Mouse (Mus musculus): ENCODE measurements around the gene Ptprm. TPM values are rescaled to one million over a fixed set of nuclear protein-coding genes. Genes with fewer than 3 reads are reported as not detected.

The Ptprm gene
- polyA plus RNA-seq, 1 experiment from 2014 or later: 1.4 TPM

DNA sequence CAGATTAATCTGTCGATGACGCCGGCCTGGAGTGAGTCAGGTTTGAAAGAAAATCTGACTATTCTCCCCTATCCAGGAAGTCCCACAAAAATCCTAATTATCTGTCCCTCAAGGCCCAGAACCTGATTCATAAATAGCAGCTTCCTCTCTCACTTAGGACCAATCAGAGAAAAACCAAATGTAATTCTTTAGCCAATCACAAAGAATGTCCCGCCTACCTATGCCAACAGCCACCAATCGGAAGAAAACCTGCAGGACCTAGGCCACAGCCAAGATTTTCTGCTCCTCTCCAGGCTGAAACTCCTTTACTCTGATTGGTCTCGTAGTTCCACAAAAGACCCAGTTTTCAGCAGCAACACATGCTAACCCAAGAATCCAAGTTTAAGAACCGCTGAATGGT lies 13.6 kb upstream of the Ptprm start:
- DNase-seq (no peak), ATAC-seq (no peak)
- H3K36me3 ChIP-seq (replicated peaks; ENCODE audit: insufficient read depth, low read length): no peaks in the 10 kb centered on the region
- 83% methylated on average over 7 of the region's 7 CpGs for WGBS (ENCODE audit: insufficient replicate concordance)
- no peaks in the 10 kb centered on the region for H3K4me1 ChIP-seq (ENCODE audit: insufficient read depth)
- H3K9me3 ChIP-seq (ENCODE audit: low read length): no peaks in the 10 kb centered on the region
- H3K27ac ChIP-seq (ENCODE audit: low read depth): no peak overlapping the region
- H3K27me3 ChIP-seq (ENCODE audit: insufficient read depth, low read length): no peaks in the 10 kb centered on the region
- H3K4me2 ChIP-seq (ENCODE audit: low read depth, low read length): no peak overlapping the region
- H3K9ac ChIP-seq (replicated peaks): no peak overlapping the region
- no peak overlapping the region for H3K4me3 ChIP-seq (ENCODE audit: low read depth, low read length)
- TF ChIP-seq EP300 (IDR thresholded peaks at IDR 0.05; ENCODE audit: low read depth) (no peak), CTCF (IDR thresholded peaks at IDR 0.05; ENCODE audit: low read depth) (no peak)

DNA sequence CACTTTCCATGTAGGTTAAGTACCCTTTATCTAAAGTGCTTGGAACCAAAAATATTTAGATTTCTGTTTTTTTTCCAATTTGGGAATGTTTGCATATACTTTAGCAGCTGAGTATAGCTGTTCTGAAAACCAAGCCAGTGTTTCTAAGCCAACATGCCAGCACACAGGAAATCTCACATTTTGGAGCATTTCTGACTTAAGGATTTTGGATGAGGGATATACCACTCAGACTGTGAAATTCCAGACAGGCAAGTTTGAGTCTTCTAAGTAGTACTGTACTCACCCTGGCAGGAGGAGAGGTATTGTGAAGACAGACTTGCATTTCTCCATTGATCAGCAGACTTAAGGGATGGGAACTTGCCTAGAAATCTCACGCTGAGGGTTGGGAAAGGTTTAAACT lies 10.2 kb upstream of the Ptprm start:
- Histone ChIP-seq H3K36me3 (replicated peaks; ENCODE audit: insufficient read depth, low read length) (no peaks in the 10 kb centered on the region), H3K4me1 (ENCODE audit: insufficient read depth) (no peaks in the 10 kb centered on the region), H3K4me3 (ENCODE audit: low read depth, low read length) (no peak overlapping the region), H3K4me2 (ENCODE audit: low read depth, low read length) (no peak overlapping the region), H3K9me3 (ENCODE audit: low read length) (no peaks in the 10 kb centered on the region), H3K9ac (replicated peaks) (no peak overlapping the region), H3K27ac (ENCODE audit: low read depth) (no peak overlapping the region), H3K27me3 (ENCODE audit: insufficient read depth, low read length) (no peaks in the 10 kb centered on the region)
- WGBS (ENCODE audit: insufficient replicate concordance): 61% methylated on average over 1 of the region's 1 CpGs
- DNase-seq: no peak
- no peak for ATAC-seq
- TF ChIP-seq EP300 (IDR thresholded peaks at IDR 0.05; ENCODE audit: low read depth) (no peak), CTCF (IDR thresholded peaks at IDR 0.05; ENCODE audit: low read depth) (no peak)

DNA sequence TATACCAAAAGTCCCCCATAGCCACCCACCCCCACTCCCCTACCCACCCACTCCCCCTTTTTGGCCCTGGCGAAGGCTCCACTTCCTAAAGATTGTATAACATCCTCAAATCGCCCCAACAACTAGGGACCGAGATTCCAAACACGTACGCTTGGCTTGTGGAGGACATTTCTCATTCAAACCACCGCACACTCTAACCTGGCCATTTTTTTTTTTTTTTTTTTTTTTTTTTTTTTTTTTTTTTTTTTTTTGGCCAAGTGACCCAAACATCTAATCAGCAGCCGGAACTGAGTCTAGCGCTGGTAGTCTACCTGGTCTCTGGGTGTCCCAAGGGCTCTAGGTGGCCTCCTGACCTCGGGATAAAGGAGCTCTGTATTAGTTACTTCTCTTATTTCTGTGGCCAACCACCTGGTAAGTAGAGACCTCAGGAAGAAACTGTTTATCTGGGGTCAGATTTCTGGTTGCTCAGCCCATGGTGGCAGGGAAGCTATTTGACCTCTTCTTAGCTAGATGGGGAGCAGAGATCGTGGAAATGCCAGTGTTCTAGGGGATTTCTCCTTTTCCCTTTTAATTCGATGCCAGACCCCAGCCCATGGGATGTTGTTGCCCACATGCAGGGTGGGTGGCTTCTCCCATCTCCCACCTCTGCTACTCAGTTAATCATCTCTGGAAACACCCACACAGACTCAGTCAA lies 9.3 kb upstream of the Ptprm start:
- H3K4me3 ChIP-seq (ENCODE audit: low read depth, low read length): no peak overlapping the region
- H3K27ac ChIP-seq (ENCODE audit: low read depth): no peak overlapping the region
- TF ChIP-seq EP300 (IDR thresholded peaks at IDR 0.05; ENCODE audit: low read depth) (no peak), CTCF (IDR thresholded peaks at IDR 0.05; ENCODE audit: low read depth) (no peak)
- no peak overlapping the region for H3K9ac ChIP-seq (replicated peaks)
- no peaks in the 10 kb centered on the region for H3K36me3 ChIP-seq (replicated peaks; ENCODE audit: insufficient read depth, low read length)
- 69% methylated on average over 11 of the region's 11 CpGs for WGBS (ENCODE audit: insufficient replicate concordance)
- no peaks in the 10 kb centered on the region for H3K4me1 ChIP-seq (ENCODE audit: insufficient read depth)
- no peak overlapping the region for H3K4me2 ChIP-seq (ENCODE audit: low read depth, low read length)
- no peaks in the 10 kb centered on the region for H3K27me3 ChIP-seq (ENCODE audit: insufficient read depth, low read length)
- no peak for DNase-seq
- ATAC-seq: no peak
- no peaks in the 10 kb centered on the region for H3K9me3 ChIP-seq (ENCODE audit: low read length)

DNA sequence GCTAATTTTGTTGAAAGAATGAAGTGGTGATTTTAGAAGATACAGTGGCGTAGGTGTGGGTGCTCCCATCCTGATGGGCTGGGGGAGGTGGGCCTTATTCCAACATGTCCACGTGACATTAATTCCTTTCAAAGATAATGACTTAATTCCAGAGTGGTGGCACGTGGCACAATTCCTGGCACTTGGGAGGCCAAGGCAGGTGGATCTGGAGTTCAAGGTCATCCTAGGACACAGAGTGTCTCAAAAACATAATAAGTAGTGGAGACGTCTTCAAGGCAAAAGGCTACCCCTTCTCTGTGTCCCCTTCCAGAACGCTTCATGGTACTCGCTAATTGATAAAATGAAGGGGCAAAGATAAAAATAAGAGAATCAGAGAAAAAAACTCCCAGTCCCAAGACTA lies 7.9 kb upstream of the Ptprm start:
- 70% methylated on average over 6 of the region's 6 CpGs for WGBS (ENCODE audit: insufficient replicate concordance)
- Histone ChIP-seq H3K4me1 (ENCODE audit: insufficient read depth) (no peaks in the 10 kb centered on the region), H3K9me3 (ENCODE audit: low read length) (no peaks in the 10 kb centered on the region), H3K36me3 (replicated peaks; ENCODE audit: insufficient read depth, low read length) (no peaks in the 10 kb centered on the region), H3K27me3 (ENCODE audit: insufficient read depth, low read length) (no peaks in the 10 kb centered on the region), H3K9ac (replicated peaks) (no peak overlapping the region), H3K4me2 (ENCODE audit: low read depth, low read length) (no peak overlapping the region), H3K4me3 (ENCODE audit: low read depth, low read length) (no peak overlapping the region), H3K27ac (ENCODE audit: low read depth) (no peak overlapping the region)
- TF ChIP-seq EP300 (IDR thresholded peaks at IDR 0.05; ENCODE audit: low read depth): no peak
- no peak for TF ChIP-seq CTCF (IDR thresholded peaks at IDR 0.05; ENCODE audit: low read depth)
- ATAC-seq (no peak), DNase-seq (no peak)

DNA sequence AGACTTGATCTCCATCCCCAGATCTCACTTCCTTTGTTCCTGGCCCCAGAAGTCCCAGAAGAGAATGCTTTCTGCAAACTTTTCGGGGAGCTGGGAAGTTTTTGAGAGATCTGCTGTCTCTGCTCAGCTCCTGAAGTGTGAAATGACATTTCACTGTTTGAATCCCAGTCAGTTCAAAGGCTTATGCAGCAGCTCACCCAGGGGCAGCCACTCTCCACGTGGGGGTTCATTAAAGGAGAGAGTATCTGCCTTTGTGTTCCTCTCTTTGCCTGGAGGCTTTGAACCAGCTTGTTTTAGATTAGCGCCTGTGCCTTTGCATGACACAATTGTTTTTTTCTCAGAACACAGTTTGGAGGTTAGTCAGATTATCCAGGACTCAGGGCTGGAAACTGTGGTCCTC lies 6.3 kb upstream of the Ptprm start:
- Histone ChIP-seq H3K4me1 (ENCODE audit: insufficient read depth) (no peaks in the 10 kb centered on the region), H3K4me3 (ENCODE audit: low read depth, low read length) (no peak overlapping the region), H3K4me2 (ENCODE audit: low read depth, low read length) (no peak overlapping the region), H3K27me3 (ENCODE audit: insufficient read depth, low read length) (peaks cover 4% of the 10 kb centered on the region; the same call in 1 of the 2 replicates), H3K36me3 (replicated peaks; ENCODE audit: insufficient read depth, low read length) (no peaks in the 10 kb centered on the region), H3K9ac (replicated peaks) (no peak overlapping the region), H3K27ac (ENCODE audit: low read depth) (no peak overlapping the region), H3K9me3 (ENCODE audit: low read length) (no peaks in the 10 kb centered on the region)
- 34% methylated on average over 3 of the region's 3 CpGs for WGBS (ENCODE audit: insufficient replicate concordance)
- no peak for DNase-seq
- TF ChIP-seq CTCF (IDR thresholded peaks at IDR 0.05; ENCODE audit: low read depth): no peak
- TF ChIP-seq EP300 (IDR thresholded peaks at IDR 0.05; ENCODE audit: low read depth): no peak
- no peak for ATAC-seq

DNA sequence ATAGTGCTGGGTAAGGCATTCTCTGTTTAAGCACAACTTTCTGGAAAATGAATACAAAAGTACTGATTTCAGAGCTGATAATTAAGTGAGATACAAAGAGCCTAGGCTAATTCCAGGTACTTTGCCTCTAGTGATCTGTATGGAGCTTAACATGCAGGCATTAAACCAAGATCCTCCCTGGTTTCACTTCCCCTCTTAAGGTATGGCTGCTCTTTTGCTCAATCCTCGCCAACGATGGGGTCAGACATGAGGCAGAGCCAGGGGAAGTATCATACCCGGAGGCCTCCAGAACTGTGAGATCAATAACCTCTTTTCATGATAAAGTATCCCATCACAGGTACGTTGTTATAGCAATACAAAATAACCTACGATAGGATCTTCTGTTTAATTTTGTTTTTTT lies 5.3 kb upstream of the Ptprm start:
- H3K4me1 ChIP-seq (ENCODE audit: insufficient read depth): no peaks in the 10 kb centered on the region
- H3K27ac ChIP-seq (ENCODE audit: low read depth): no peak overlapping the region
- no peak for DNase-seq
- H3K27me3 ChIP-seq (ENCODE audit: insufficient read depth, low read length): peaks cover 13% of the 10 kb centered on the region
- no peak overlapping the region for H3K4me3 ChIP-seq (ENCODE audit: low read depth, low read length)
- no peaks in the 10 kb centered on the region for H3K9me3 ChIP-seq (ENCODE audit: low read length)
- no peak overlapping the region for H3K4me2 ChIP-seq (ENCODE audit: low read depth, low read length)
- no peaks in the 10 kb centered on the region for H3K36me3 ChIP-seq (replicated peaks; ENCODE audit: insufficient read depth, low read length)
- no peak for ATAC-seq
- TF ChIP-seq CTCF (IDR thresholded peaks at IDR 0.05; ENCODE audit: low read depth) (no peak), EP300 (IDR thresholded peaks at IDR 0.05; ENCODE audit: low read depth) (no peak)
- WGBS (ENCODE audit: insufficient replicate concordance): 61% methylated on average over 5 of the region's 5 CpGs
- no peak overlapping the region for H3K9ac ChIP-seq (replicated peaks)
